12 mouse cellular contexts compared by ENCODE assay signal in genomic region chr8:120167821-120168220, GRCm38 (mm10). TPM values are rescaled to one million over a fixed set of nuclear protein-coding genes. Genes with fewer than 3 reads are reported as not detected.
DNase-seq lines count a peak whose midpoint lies in the region; ATAC-seq lines count a peak whose summit lies in the region.
"Had no signal": no experiment of that assay in that cellular context is flagged by ENCODE, and none has a peak within 500 bp of the region (broad histone marks: within the 10 kb centered on the region; RNA-seq: fewer than 3 reads in every experiment).

No protein-coding gene starts in this region.

- H3K9ac ChIP-seq in lung, embryonic 16.5 days (ENCODE audit: low read length): no peak overlapping the region
- H3K9ac ChIP-seq in hindbrain, embryonic 15.5 days: no peak overlapping the region
- H3K9ac ChIP-seq in limb, embryonic 12.5 days (replicated peaks): no peak overlapping the region

- no peak overlapping the region for H3K4me2 ChIP-seq in lung, embryonic 16.5 days (ENCODE audit: low read depth, low read length)
- H3K4me2 ChIP-seq in hindbrain, embryonic 15.5 days: no peak overlapping the region
- H3K4me2 ChIP-seq in limb, embryonic 12.5 days: 0 out of 2 replicates have a peak overlapping the region, but pooled peaks have one; percentile 6

- no peaks in the 10 kb centered on the region for H3K9me3 ChIP-seq in lung, embryonic 16.5 days (ENCODE audit: control insufficient read depth, low read length)
- H3K9me3 ChIP-seq in hindbrain, embryonic 15.5 days: no peaks in the 10 kb centered on the region
- no peaks in the 10 kb centered on the region for H3K9me3 ChIP-seq in limb, embryonic 12.5 days

- no peaks in the 10 kb centered on the region for H3K36me3 ChIP-seq in lung, embryonic 16.5 days (ENCODE audit: control insufficient read depth, insufficient read depth, low read length)
- H3K36me3 ChIP-seq in hindbrain, embryonic 15.5 days: no peaks in the 10 kb centered on the region
- H3K36me3 ChIP-seq in limb, embryonic 12.5 days: no peaks in the 10 kb centered on the region

- H3K4me3 ChIP-seq in lung, embryonic 16.5 days (ENCODE audit: low read length): no peak overlapping the region
- no peak overlapping the region for H3K4me3 ChIP-seq in hindbrain, embryonic 15.5 days
- H3K4me3 ChIP-seq in limb, embryonic 12.5 days (replicated peaks): no peak overlapping the region
- H3K4me3 ChIP-seq: gastrocnemius, adult 2 months had no signal

- ATAC-seq in lung, embryonic 16.5 days (ENCODE audit: low read depth): peak; percentile 27; the same call in 1 of the 2 replicates
- 0 out of 2 replicates have a peak, but pooled peaks have one; percentile 32 for ATAC-seq in hindbrain, embryonic 15.5 days (ENCODE audit: low FRiP score, low read depth)
- no peak for ATAC-seq in limb, embryonic 12.5 days (ENCODE audit: insufficient number of reproducible peaks, insufficient read depth, low FRiP score, low TSS enrichment, low read depth)

- DNase-seq in lung, adult 18-20 months: no peak
- DNase-seq in right cerebral cortex, postnatal 4 days: peak; percentile 62
- no peak for DNase-seq in adrenal gland, adult 2 months
- no peak for DNase-seq in adrenal gland, postnatal 14 days
- DNase-seq in gastrocnemius, postnatal 14 days: no peak
- DNase-seq: gastrocnemius, adult 2 months; heart, postnatal 4 days had no signal

- intact Hi-C loops in gastrocnemius, postnatal 14 days (cut with DNase I; ENCODE audit: low total_unique reads): no loop called here

- peaks cover 3% of the 10 kb centered on the region; the same call in 1 of the 2 replicates for H3K27me3 ChIP-seq in lung, embryonic 16.5 days (ENCODE audit: control insufficient read depth, insufficient read depth, low read depth, low read length)
- no peaks in the 10 kb centered on the region for H3K27me3 ChIP-seq in hindbrain, embryonic 15.5 days
- H3K27me3 ChIP-seq in limb, embryonic 12.5 days: 0 out of 2 replicates have a peak, but pooled peaks cover 10% of the 10 kb centered on the region

- 44% methylated on average over 5 of the region's 5 CpGs for WGBS in lung, embryonic 16.5 days
- WGBS in hindbrain, embryonic 15.5 days: 21% methylated on average over 5 of the region's 5 CpGs
- WGBS in limb, embryonic 12.5 days: 32% methylated on average over 5 of the region's 5 CpGs

- no peaks in the 10 kb centered on the region for H3K4me1 ChIP-seq in lung, embryonic 16.5 days (replicated peaks; ENCODE audit: control insufficient read depth, insufficient read depth, low read length)
- peaks cover 17% of the 10 kb centered on the region for H3K4me1 ChIP-seq in hindbrain, embryonic 15.5 days (replicated peaks)
- peaks cover 11% of the 10 kb centered on the region for H3K4me1 ChIP-seq in limb, embryonic 12.5 days (replicated peaks)

- H3K27ac ChIP-seq in lung, embryonic 16.5 days (ENCODE audit: low read length): no peak overlapping the region
- H3K27ac ChIP-seq in hindbrain, embryonic 15.5 days (replicated peaks): no peak overlapping the region
- no peak overlapping the region for H3K27ac ChIP-seq in limb, embryonic 12.5 days
- H3K27ac ChIP-seq: gastrocnemius, adult 2 months had no signal

RNA-seq across cellular contexts. Expression of gene Fam92b, which starts 9.4 kb away (rescaled TPM):
- 2.7 and 4.0 TPM in 2 replicates for polyA plus RNA-seq in lung, embryonic 16.5 days (2015; fragmentation: Nextera tagmentation; extraction: Ambion mirVana)
- 1.5 and 2.2 TPM in 2 replicates for polyA plus RNA-seq in hindbrain, embryonic 15.5 days (2015; fragmentation: Nextera tagmentation; extraction: Ambion mirVana)
- not detected in 2 replicates for polyA plus RNA-seq in limb, embryonic 12.5 days (2016; fragmentation: Nextera tagmentation; extraction: Ambion mirVana)
- total RNA-seq in adrenal gland, adult 2 months (2021): 1 to 10 TPM in 1 of 2 experiments, under 1 TPM in 1; 0.61 to 1.4 TPM
- polyA plus RNA-seq in adrenal gland, adult 2 months (2012; rRNA removed): 0.95 and 1.7 TPM in 2 replicates
- 1.0 and 1.1 TPM in 2 replicates for total RNA-seq in adrenal gland, postnatal 14 days (2021)
- total RNA-seq in gastrocnemius, postnatal 14 days (2021): not detected
- total RNA-seq: gastrocnemius, adult 2 months; heart, postnatal 4 days; liver, adult 2 months; monocyte, adult 5-6 weeks had no signal
- polyA plus RNA-seq: liver, adult 2 months had no signal

RNA-seq across cellular contexts. Expression of gene 6430548M08Rik, which starts 53.9 kb away (rescaled TPM):
- polyA plus RNA-seq in lung, embryonic 16.5 days (2015; fragmentation: Nextera tagmentation; extraction: Ambion mirVana): 8.5 and 10.4 TPM in 2 replicates
- 30.9 and 36.8 TPM in 2 replicates for polyA plus RNA-seq in hindbrain, embryonic 15.5 days (2015; fragmentation: Nextera tagmentation; extraction: Ambion mirVana)
- 3.0 and 3.5 TPM in 2 replicates for polyA plus RNA-seq in limb, embryonic 12.5 days (2016; fragmentation: Nextera tagmentation; extraction: Ambion mirVana)
- 100 to 1,000 TPM in 1 of 2 experiments, 10 to 100 TPM in 1; 98.5 to 118 TPM for total RNA-seq in adrenal gland, adult 2 months (2021)
- polyA plus RNA-seq in adrenal gland, adult 2 months (2012; rRNA removed): 107 and 149 TPM in 2 replicates
- total RNA-seq in adrenal gland, postnatal 14 days (2021): 58.4 and 60.7 TPM in 2 replicates
- 10 to 100 TPM; 16.7 to 20.3 TPM for total RNA-seq in gastrocnemius, postnatal 14 days (2021)
